Mouse (Mus musculus) layer of hippocampus, adult 2 months (tissue): Measurements from ENCODE around the gene Tacc2. TPM values are rescaled to one million over a fixed set of nuclear protein-coding genes. Genes with fewer than 3 reads are reported as not detected.

ENCODE experiments used
- DNase-seq, 2 experiments: peaks; one replicate each; pipeline ENCODE4 v3.0.0; 2022; ENCODE audit warnings: low spot score in 2 of 2
- H3K27ac ChIP-seq: fragments of 200-600 bp; 2 replicates; pipeline ENCODE4 v1.8.1; 2022
- H3K4me3 ChIP-seq: fragments of 200-600 bp; 2 replicates; pipeline ENCODE4 v1.8.1; 2022; ENCODE audit warnings: mild to moderate bottlenecking
- CTCF ChIP-seq: fragments of 200-600 bp; conservative IDR thresholded peaks from 2 replicates; pipeline ENCODE4 v1.8.1; 2022; ENCODE audit warnings: antibody characterized with exemption, mild to moderate bottlenecking, moderate library complexity
- total RNA-seq, 2 experiments: library from RNA; stranded (reverse); gene quantifications; 2 replicates each; pipeline ENCODE4 v1.2.3; 2021

Tacc2 gene
- total RNA-seq, 2 experiments from 2014 or later: 79.5 to 82.0 TPM

DNA sequence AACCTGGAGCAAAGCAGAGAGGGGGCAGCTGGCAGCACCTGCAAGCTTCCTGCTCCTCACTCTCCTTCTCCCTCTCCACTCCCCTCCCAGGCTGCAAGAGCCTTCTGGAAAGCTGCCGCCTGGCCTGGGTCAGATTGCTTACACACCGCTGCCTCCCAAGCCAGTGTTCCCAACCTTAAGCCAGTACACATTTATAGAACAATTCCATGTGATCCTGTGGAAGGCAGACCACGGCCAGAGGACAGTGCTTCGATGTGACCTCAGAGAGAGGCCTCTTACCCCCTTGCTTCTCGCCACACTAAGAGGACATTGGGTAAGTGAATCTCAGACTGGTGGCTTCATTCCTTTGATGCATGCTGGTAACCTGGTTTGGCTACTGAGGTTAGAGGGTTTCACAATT is 24.5 kb upstream of the Tacc2 start:
- no peak for DNase-seq
- no peak for TF ChIP-seq CTCF
- H3K27ac ChIP-seq: no peak overlapping the region

DNA sequence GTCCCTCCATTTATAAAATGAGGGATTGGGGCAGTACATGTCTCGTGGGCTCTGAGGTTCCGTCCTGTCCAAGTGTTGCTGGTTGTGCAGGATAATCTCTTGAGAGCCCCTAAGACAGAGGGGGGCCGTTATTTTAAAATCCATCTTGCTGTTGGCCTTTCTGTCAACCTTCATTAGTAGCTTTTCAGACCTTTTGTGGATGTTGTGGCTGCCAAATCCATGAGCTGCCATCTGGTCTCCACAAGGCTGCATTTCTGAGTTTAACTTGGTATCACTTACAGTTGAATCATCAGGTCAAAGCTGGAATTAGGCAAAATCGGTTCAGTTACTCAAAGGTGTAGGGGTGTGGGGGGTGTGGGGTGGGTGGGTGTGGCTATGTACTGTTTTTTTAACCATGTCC is 23.9 kb upstream of the Tacc2 start:
- Histone ChIP-seq H3K4me3 (no peak overlapping the region), H3K27ac (no peak overlapping the region)
- DNase-seq: no peak
- TF ChIP-seq CTCF: no peak

More for the DNA sequence above, 24.5 kb upstream of the Tacc2 start:
- no peak overlapping the region for H3K4me3 ChIP-seq

DNA sequence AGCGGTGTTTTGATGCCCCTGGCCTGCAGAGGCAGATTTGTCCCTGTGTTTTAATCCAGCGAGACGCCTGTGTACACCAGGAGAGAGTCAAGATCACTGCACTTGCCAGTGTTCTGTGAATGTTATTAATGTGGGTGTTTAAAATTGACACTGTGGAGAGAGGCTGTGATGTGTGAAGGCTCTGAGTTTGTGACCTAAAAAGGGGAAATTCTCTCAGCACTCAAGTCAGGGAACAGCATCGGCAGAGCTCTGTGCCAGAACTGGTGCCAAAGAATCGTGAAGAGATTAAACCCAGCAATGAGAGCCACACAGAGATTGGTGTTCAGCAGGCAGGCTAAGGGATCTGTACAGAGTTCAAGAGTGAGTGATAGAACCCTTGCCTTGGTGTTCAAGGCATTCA is 21.6 kb upstream of the Tacc2 start:
- DNase-seq: no peak
- no peak overlapping the region for H3K27ac ChIP-seq
- no peak for TF ChIP-seq CTCF
- no peak overlapping the region for H3K4me3 ChIP-seq

DNA sequence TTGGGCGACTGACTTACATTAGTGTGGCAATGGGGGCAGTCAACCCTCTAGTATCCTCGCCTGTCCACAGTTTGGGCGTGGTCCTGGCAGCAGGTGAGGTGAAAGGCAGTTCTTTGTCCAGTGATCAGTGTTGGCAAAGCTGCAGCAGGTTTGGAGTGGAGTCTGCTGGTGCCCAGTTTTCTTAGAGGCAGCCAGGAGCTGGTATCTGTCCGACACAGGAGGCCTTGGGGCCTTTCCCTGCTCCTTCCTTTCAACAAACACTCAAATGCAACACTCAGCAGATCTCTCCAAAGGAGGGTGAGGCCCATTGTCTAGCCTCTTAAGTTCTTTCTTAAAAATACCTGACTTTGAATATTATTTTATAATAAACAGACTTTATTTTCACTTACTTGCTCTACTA is 18.6 kb upstream of the Tacc2 start:
- no peak for TF ChIP-seq CTCF
- no peak for DNase-seq
- no peak overlapping the region for H3K27ac ChIP-seq
- H3K4me3 ChIP-seq: no peak overlapping the region

DNA sequence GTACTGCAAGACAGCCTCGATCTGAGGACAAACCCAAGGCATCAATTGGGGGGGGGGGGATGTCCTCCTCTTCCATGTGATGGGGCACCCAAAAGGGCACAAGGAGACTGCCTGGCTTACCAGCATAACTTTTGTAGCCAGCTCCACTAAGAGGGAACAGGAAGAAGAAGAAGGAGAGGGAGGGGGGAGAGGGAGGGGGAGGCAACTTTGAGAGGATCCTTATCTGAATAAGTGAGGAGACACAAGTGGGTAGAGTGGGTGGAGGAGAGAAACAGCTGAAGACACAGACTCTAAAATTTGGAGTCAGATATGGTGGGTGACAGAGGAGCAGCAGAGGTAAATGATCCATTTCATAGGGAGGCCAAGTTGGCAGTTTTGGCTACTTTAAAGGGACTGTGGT is 16.3 kb upstream of the Tacc2 start:
- TF ChIP-seq CTCF: no peak
- Histone ChIP-seq H3K4me3 (no peak overlapping the region), H3K27ac (no peak overlapping the region)
- DNase-seq: no peak

DNA sequence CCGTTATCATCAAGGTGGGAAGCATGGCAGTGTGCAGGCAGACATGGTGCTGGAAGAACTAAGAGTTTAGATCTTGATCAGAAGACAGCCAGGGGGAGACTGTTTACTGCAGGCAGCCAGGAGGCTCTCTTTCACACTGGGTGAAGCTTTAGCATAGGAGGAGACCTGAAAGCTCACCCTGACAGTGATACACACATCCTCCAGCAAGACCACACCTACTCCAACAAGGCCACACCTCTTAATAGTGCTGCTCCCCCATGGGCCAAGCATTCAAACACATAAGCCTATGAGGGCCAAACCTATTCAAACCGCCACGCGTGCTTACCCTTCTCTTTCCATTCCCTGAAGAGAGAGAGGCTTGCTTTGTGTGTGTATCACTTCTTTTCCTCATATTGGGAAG is 14.0 kb upstream of the Tacc2 start:
- no peak for TF ChIP-seq CTCF
- H3K4me3 ChIP-seq: no peak overlapping the region
- no peak overlapping the region for H3K27ac ChIP-seq
- no peak for DNase-seq

DNA sequence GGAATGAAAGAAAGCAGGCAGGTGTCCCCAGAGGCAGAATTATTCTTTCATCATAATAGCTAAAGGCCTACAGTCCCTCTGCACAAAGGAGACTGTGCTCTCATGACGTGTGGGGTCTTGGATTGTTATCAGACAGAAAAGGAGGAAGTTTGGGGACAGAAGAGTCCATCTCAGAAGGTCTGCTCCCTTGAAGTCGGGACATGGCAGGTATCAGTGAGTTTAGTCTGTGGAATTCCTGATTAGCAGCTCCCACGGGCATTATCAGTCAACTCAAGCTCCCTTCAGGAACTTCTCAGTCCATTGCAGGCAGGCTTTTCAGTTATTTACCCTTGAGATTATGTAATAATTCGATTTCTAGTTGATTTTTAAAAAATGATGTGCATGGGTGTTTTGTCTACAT is 13.4 kb upstream of the Tacc2 start:
- no peak for DNase-seq
- Histone ChIP-seq H3K4me3 (no peak overlapping the region), H3K27ac (peak overlapping the region; percentile 55; the same call in 1 of the 2 replicates)
- TF ChIP-seq CTCF: no peak

DNA sequence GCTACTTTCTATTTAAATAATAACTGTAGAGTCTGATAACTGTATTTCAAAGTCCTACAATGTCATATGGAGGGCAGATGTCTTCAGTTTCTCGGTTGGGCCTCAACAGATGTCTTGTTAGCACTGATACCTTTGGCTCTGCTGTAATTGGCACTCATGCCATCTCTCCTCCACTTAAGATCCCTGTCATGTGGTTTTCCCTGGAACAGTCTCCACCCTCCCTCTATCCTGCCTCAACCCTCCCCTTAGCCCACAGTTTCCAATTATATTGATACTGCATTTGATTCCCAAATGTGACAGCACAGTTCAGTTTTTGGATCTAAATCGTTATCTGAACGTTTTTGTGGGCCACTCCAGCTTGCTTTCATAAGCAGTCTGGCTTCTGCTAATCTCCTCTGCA is 12.6 kb upstream of the Tacc2 start:
- peak in 1 of 2 experiments; percentile 32 for DNase-seq
- peak overlapping the region; percentile 55; the same call in 1 of the 2 replicates for H3K27ac ChIP-seq
- no peak overlapping the region for H3K4me3 ChIP-seq
- no peak for TF ChIP-seq CTCF

DNA sequence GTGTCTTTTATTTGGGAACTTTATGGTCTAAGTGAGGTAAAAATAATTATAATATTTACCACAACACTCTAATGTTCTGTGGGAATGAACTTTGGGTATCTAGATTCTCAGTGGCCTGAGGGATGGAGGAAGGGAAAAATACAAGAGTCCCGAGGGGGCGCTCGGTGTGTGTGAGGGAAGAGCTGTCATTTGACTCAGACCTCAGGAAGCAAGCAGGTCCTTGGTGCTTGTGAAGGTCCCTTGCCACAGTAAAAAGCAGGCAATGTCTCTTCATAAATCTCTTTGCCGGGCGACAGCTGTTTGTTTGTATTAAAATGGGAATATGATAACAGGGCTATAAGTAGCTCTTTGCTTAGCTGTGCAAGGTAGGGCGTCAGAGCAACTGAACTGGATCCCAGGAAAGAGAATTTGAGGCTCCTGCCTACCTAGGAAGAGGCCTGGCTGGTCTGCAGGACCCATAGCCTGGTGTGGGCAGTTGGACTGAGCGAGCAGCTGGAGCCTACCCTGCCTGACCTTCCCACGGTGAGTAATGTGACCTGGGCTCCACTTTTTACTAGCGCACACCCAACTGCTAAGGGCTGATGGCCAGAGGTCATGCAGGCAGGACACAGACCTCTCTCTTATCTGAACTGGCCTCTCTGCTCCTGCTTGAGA is 8.3 kb upstream of the Tacc2 start:
- no peak for DNase-seq
- Histone ChIP-seq H3K4me3 (no peak overlapping the region), H3K27ac (no peak overlapping the region)
- no peak for TF ChIP-seq CTCF

DNA sequence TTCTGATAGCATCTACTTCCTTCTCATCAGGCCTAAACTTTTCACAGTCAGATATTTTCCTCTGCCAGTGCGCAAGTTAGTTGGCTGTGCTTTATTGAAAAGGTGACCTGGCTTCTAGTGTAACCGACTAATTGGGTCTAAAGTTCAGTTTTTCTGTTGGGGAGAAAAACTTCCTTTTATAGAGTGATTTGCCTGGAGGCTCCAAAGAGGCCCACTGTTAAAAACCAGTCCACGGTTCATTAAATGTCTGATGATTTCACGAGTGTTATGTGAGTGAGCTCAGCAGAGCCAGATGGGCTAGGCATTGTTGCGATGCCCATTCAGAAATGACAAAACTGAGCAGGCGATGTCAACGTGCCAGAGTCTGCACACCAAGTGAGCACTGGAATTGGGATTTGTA is 6.8 kb upstream of the Tacc2 start:
- H3K4me3 ChIP-seq: no peak overlapping the region
- TF ChIP-seq CTCF: no peak
- no peak for DNase-seq
- H3K27ac ChIP-seq: no peak overlapping the region

DNA sequence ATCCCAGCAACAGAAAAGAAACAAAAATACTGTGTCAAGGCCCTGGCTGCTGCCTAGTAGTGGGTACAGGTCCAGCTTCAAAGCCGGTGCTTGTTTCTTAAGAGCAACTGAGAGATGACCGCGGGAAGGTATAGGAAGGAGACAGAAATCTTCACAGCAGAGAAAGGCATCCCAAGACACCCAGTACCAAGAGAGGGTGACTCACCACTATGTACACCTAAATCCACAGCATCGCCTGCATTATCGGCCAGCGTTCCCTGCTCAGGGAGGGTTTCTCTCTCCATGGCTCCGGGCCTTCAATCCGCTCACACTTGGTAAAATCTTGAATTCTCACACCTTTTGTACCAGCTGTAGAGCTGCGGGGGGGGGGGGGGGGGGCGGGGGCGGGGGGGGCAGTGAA is 4.4 kb upstream of the Tacc2 start, which contains the start of gene Nsmce4a:
Gene Nsmce4a (minus strand): TSS at position 298 of the 400 bp plus-strand sequence.
- no peak for DNase-seq
- Histone ChIP-seq H3K4me3 (no peak within 1 kb of the TSS), H3K27ac (no peak within 1 kb of the TSS)
- no peak for TF ChIP-seq CTCF

DNA sequence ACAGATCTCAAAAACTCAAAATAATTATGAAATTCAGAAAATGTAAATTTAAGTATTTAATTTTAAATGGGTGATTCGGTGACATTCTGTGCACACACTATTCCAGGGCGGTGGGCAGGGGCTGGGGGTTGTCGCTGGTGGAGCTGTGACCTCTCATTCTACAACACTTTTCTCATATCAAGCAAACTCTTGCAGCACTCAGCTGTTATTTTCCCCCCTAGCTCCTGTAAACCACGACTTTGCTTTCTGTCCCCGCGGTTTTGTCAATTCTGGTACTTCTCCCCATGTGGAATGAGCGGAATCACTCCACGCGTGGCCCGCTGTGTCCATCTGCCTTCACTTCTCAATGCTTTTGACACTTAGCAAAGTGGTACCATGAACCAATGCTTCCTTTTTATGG is 3.5 kb upstream of the Tacc2 start:
- no peak for TF ChIP-seq CTCF
- no peak overlapping the region for H3K4me3 ChIP-seq
- no peak for DNase-seq
- H3K27ac ChIP-seq: no peak overlapping the region

DNA sequence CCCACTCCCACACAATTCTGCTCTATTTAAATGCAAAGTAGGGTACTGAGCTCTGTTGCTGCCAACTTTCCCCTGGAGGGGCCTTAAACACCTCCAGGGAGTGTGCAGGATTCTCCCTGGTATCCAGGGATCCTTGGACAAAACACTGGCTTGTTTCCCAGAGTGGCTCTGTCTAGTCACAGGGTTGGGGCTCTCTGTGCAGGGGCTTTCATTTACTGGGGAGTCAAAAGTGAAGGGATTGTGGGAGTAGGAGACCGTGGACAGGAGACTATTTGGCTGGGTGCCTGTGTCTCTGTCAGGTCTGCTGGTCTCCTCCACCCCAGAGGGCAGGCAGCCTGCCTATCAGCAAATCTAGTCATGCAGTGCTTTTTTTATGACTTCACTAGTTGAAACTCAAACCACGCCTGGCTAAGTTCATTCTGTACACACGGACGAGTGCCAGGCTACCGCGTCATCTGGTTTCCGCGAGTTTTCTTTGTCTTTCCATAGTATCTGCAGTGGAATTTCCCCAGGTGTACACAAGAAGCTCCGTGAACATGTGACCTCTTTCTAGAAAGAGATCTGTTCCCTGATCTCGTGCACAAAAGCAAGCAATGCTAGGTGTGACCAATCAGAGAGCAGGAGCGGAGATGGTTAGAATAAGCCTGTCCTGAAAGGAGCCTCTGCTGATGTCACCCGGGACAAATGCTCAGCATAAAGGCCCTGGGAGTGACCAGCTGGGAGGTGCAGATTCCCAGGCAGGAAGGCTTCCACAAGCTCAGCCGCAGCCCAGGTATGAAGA is 2.8 kb upstream of the Tacc2 start:
- no peak overlapping the region for H3K4me3 ChIP-seq
- H3K27ac ChIP-seq: no peak overlapping the region
- TF ChIP-seq CTCF: no peak
- no peak for DNase-seq

DNA sequence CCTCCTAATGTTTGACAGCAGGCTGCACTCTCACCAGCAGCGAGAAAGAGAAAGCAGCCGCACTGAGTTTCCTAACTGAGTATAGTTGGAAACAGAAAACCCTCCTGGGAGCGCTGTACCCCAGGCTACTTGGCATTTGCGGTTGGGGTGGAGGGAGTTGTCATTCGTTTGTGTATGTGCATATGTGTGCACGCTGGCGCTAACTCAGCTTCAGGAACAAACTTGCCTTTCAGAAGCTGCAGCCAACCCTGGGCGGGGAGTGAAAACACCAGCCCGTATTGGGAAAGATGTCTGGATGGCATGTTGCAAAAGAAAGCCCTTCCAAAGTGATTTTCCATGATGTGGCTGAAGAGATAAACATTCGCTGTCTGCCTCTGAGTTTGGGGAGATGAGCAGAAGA is 257 bp upstream of the Tacc2 start:
- Histone ChIP-seq H3K4me3 (peak overlapping the region; percentile 24; the same call in 1 of the 2 replicates), H3K27ac (no peak overlapping the region)
- DNase-seq: peak in 1 of 2 experiments; percentile 22
- TF ChIP-seq CTCF: peak; percentile 17
